Mouse (Mus musculus): ENCODE measurements at regions not wholly inside any gene's neighbourhood (a gene's known extent, or its start where the extent isn't known, plus 50 kb on each side); places are given as distances from the start of the nearest gene placed in this dataset.

GRCm38 (mm10) chr16:39284484-39284883 is 392.0 kb downstream of the Igsf11 start:
- DNase-seq (ENCODE audit: low read depth, low spot score), result peak; percentile 5

GRCm38 (mm10) chr16:39285028-39285744 is 392.7 kb downstream of the Igsf11 start:
- DNase-seq (ENCODE audit: low read depth, low spot score), result no peak

- no peak for DNase-seq (ENCODE audit: low read depth, low spot score)
Observed at GRCm38 (mm10) chr16:39286797-39287565, 394.5 kb downstream of the Igsf11 start.

GRCm38 (mm10) chr16:39298856-39299255 is 406.4 kb downstream of the Igsf11 start:
- no peak for DNase-seq (ENCODE audit: low read depth, low spot score)

- peak; percentile 6 for DNase-seq (ENCODE audit: low read depth, low spot score)
Observed at GRCm38 (mm10) chr16:39302902-39303361, 410.5 kb downstream of the Igsf11 start.

- no peak for DNase-seq (ENCODE audit: low read depth, low spot score)
Observed at GRCm38 (mm10) chr16:39303371-39303770, 410.9 kb downstream of the Igsf11 start.

- DNase-seq (ENCODE audit: low read depth, low spot score), result no peak
Observed at GRCm38 (mm10) chr16:39307951-39308350, 415.5 kb downstream of the Igsf11 start.

GRCm38 (mm10) chr16:39316752-39317594 is 424.5 kb downstream of the Igsf11 start:
- peak; percentile 72 for DNase-seq (ENCODE audit: low read depth, low spot score)

GRCm38 (mm10) chr16:39325627-39326026 is 433.2 kb downstream of the Igsf11 start:
- DNase-seq (ENCODE audit: low read depth, low spot score), result no peak

GRCm38 (mm10) chr16:39363657-39364056 is 471.2 kb downstream of the Igsf11 start:
- no peak for DNase-seq (ENCODE audit: low read depth, low spot score)

- DNase-seq (ENCODE audit: low read depth, low spot score), result no peak
Observed at GRCm38 (mm10) chr16:39368276-39368675, 475.8 kb downstream of the Igsf11 start.

GRCm38 (mm10) chr16:39374616-39375015 is 482.1 kb downstream of the Igsf11 start:
- DNase-seq (ENCODE audit: low read depth, low spot score), result no peak

- no peak for DNase-seq (ENCODE audit: low read depth, low spot score)
Observed at GRCm38 (mm10) chr16:39379959-39380358, 487.5 kb downstream of the Igsf11 start.

- DNase-seq (ENCODE audit: low read depth, low spot score), result no peak
Observed at GRCm38 (mm10) chr16:39389943-39390342, 497.5 kb downstream of the Igsf11 start.

GRCm38 (mm10) chr16:39390626-39391025 is 498.2 kb downstream of the Igsf11 start:
- no peak for DNase-seq (ENCODE audit: low read depth, low spot score)

- DNase-seq (ENCODE audit: low read depth, low spot score), result no peak
Observed at GRCm38 (mm10) chr16:39402101-39402749, 509.8 kb downstream of the Igsf11 start.

GRCm38 (mm10) chr16:39431581-39431980 is 539.1 kb downstream of the Igsf11 start:
- no peak for DNase-seq (ENCODE audit: low read depth, low spot score)

- no peak for DNase-seq (ENCODE audit: low read depth, low spot score)
Observed at GRCm38 (mm10) chr16:39445740-39446139, 538.4 kb upstream of the Lsamp start.

GRCm38 (mm10) chr16:39453400-39454138 is 530.6 kb upstream of the Lsamp start:
- peak; percentile 6 for DNase-seq (ENCODE audit: low read depth, low spot score)

Data from ES-CJ7 (cell line).